Mouse (Mus musculus): ENCODE data around the gene Gm21992. TPM values are rescaled to one million over a fixed set of nuclear protein-coding genes. Genes with fewer than 3 reads are reported as not detected.

The Gm21992 gene
- total RNA-seq, 1 experiment: 40.0 TPM

- in situ Hi-C loops (cut with MboI; ENCODE audit: low sequenced_read_pairs in 2 of 2, unreplicated experiment in 2 of 2): no loop called here
- TF ChIP-seq MAFK (IDR thresholded peaks at IDR 0.05; ENCODE audit: insufficient read depth, low read depth, low read length) (no peak), CHD2 (IDR thresholded peaks at IDR 0.05; ENCODE audit: low read depth, low read length) (no peak), HCFC1 (IDR thresholded peaks at IDR 0.05; ENCODE audit: borderline replicate concordance, insufficient read depth, low read length) (no peak), ZC3H11A (IDR thresholded peaks at IDR 0.05; ENCODE audit: borderline replicate concordance, low read depth, low read length) (no peak), ZNF384 (IDR thresholded peaks at IDR 0.05; ENCODE audit: low read depth, low read length) (no peak)
- Histone ChIP-seq H3K36me3 (ENCODE audit: control insufficient read depth, insufficient read depth, low read length, poor library complexity, severe bottlenecking) (no peaks in the 10 kb centered on the region), H3K4me3 (ENCODE audit: insufficient read depth in 1 of 2, low read depth in 1 of 2, low read length in 2 of 2, poor library complexity in 1 of 2, severe bottlenecking in 1 of 2) (peak overlapping the region; percentile 22 to 82), H3K4me1 (ENCODE audit: control insufficient read depth in 2 of 2, insufficient read depth in 2 of 2, low read length in 2 of 2, poor library complexity in 1 of 2) (peaks cover 0 to 4% of the 10 kb centered on the region in 2 experiments; a peak in 1 of 4 replicates), H3K9me3 (ENCODE audit: control insufficient read depth, insufficient read depth, low read depth, low read length) (no peaks in the 10 kb centered on the region), H3K9ac (ENCODE audit: insufficient read depth, low read depth, low read length, poor library complexity, severe bottlenecking) (peak overlapping the region; percentile 65), H3K27ac (ENCODE audit: insufficient read depth, low read depth, low read length, poor library complexity, severe bottlenecking) (no peak overlapping the region)
- no peak for DNase-seq (ENCODE audit: low read depth, low spot score)
These were observed 99.7 kb downstream of the Gm21992 start for GRCm38 (mm10) chr19:4711601-4712155.

DNA sequence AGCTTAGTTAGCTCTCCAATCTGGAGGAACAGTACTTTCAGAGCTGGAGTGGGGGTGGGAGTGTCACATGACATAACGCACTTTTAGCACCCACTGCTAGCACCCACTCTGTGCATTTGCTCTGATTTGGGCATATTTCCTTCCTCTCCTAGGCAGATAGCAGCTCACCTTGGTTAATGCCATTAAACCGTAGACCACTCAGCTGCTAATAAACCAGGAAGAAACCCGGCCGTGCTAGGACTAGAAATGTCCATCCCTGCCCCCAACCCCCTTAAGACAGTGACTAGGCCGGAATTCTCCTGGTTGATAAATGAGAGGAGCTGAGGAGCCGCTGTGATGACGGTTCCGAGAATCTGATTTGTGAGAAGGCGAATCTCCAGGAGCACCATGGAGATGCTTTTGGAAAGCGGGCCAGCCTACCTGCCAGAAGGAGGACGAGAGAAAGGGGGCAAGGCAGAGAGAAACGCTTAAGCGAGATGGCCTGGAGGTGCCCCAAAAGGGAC lies 100.3 kb downstream of the Gm21992 start, which contains the start of gene Sptbn2:
Gene Sptbn2 (plus strand): TSS at position 70 of the 503 bp plus-strand sequence.
- no peak for TF ChIP-seq HCFC1 (IDR thresholded peaks at IDR 0.05; ENCODE audit: borderline replicate concordance, insufficient read depth, low read length)
- TF ChIP-seq ZNF384 (IDR thresholded peaks at IDR 0.05; ENCODE audit: low read depth, low read length): no peak
- no peak for TF ChIP-seq MAFK (IDR thresholded peaks at IDR 0.05; ENCODE audit: insufficient read depth, low read depth, low read length)
- no peak for TF ChIP-seq ZC3H11A (IDR thresholded peaks at IDR 0.05; ENCODE audit: borderline replicate concordance, low read depth, low read length)
- no peak for TF ChIP-seq CHD2 (IDR thresholded peaks at IDR 0.05; ENCODE audit: low read depth, low read length)
- no peaks in the 10 kb centered on the region for H3K36me3 ChIP-seq (ENCODE audit: control insufficient read depth, insufficient read depth, low read length, poor library complexity, severe bottlenecking)
- in situ Hi-C loops (cut with MboI; ENCODE audit: low sequenced_read_pairs in 2 of 2, unreplicated experiment in 2 of 2): no loop called here
- DNase-seq (ENCODE audit: low read depth, low spot score): no peak
- peak within 1 kb of the TSS; percentile 65 to 82 for H3K4me3 ChIP-seq (ENCODE audit: insufficient read depth in 1 of 2, low read depth in 1 of 2, low read length in 2 of 2, poor library complexity in 1 of 2, severe bottlenecking in 1 of 2)
- H3K9me3 ChIP-seq (ENCODE audit: control insufficient read depth, insufficient read depth, low read depth, low read length): no peaks in the 10 kb centered on the region
- no peak within 1 kb of the TSS for H3K27ac ChIP-seq (ENCODE audit: insufficient read depth, low read depth, low read length, poor library complexity, severe bottlenecking)
- H3K4me1 ChIP-seq (ENCODE audit: control insufficient read depth in 2 of 2, insufficient read depth in 2 of 2, low read length in 2 of 2, poor library complexity in 1 of 2): peaks cover 0 to 4% of the 10 kb centered on the region in 2 experiments; a peak in 1 of 4 replicates
- H3K9ac ChIP-seq (ENCODE audit: insufficient read depth, low read depth, low read length, poor library complexity, severe bottlenecking): peak within 1 kb of the TSS; percentile 65

DNA sequence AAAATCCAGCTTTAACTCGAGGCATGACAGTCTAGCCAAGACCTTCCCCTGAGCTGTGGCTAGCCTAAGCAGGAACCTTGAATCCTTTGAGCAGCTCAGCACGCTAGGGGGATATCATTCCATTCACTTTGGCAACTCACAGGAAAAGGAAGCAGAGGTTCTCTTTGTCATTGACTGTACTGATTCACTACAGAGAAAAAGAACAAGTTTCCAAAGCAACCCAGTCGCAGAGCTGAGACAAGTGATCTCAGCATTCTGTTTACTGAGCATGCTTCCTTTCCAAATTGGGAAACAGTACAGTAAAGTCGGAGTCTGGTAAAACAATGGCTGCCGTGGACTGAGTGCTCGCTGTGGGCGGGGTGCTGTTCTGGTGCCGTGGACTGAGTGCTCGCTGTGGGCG lies 102.6 kb downstream of the Gm21992 start:
- H3K4me3 ChIP-seq (ENCODE audit: insufficient read depth in 1 of 2, low read depth in 1 of 2, low read length in 2 of 2, poor library complexity in 1 of 2, severe bottlenecking in 1 of 2): peak overlapping the region in 1 of 2 experiments; percentile 17; a peak in 1 of 4 replicates
- TF ChIP-seq ZC3H11A (IDR thresholded peaks at IDR 0.05; ENCODE audit: borderline replicate concordance, low read depth, low read length) (no peak), CHD2 (IDR thresholded peaks at IDR 0.05; ENCODE audit: low read depth, low read length) (no peak), MAFK (IDR thresholded peaks at IDR 0.05; ENCODE audit: insufficient read depth, low read depth, low read length) (no peak), ZNF384 (IDR thresholded peaks at IDR 0.05; ENCODE audit: low read depth, low read length) (no peak), HCFC1 (IDR thresholded peaks at IDR 0.05; ENCODE audit: borderline replicate concordance, insufficient read depth, low read length) (no peak)
- no peak overlapping the region for H3K9ac ChIP-seq (ENCODE audit: insufficient read depth, low read depth, low read length, poor library complexity, severe bottlenecking)
- no peaks in the 10 kb centered on the region for H3K9me3 ChIP-seq (ENCODE audit: control insufficient read depth, insufficient read depth, low read depth, low read length)
- in situ Hi-C loops (cut with MboI; ENCODE audit: low sequenced_read_pairs in 2 of 2, unreplicated experiment in 2 of 2): no loop called here
- no peaks in the 10 kb centered on the region for H3K36me3 ChIP-seq (ENCODE audit: control insufficient read depth, insufficient read depth, low read length, poor library complexity, severe bottlenecking)
- H3K4me1 ChIP-seq (ENCODE audit: control insufficient read depth in 2 of 2, insufficient read depth in 2 of 2, low read length in 2 of 2, poor library complexity in 1 of 2): peaks cover 0 to 4% of the 10 kb centered on the region in 2 experiments; a peak in 1 of 4 replicates
- no peak overlapping the region for H3K27ac ChIP-seq (ENCODE audit: insufficient read depth, low read depth, low read length, poor library complexity, severe bottlenecking)
- no peak for DNase-seq (ENCODE audit: low read depth, low spot score)

DNA sequence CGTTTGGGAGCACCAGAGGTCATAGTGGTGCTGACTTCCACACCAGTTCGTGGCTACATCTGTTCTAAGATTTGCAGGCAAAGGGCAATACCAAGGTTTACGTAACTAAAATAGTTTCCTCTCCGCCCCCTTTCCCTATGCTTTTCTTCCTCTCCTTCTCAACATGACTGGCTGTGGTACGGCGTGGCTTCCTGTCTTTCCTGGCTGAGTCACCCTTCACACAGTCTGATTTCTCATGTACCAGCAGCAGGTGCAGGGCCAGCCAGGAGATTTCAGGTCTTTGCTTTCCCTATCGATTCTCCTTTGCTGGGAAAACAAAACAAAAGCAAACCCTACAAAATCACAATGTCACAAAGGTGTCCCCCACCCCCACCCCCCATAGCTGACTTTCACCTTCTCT lies 110.2 kb downstream of the Gm21992 start:
- no peak overlapping the region for H3K27ac ChIP-seq (ENCODE audit: insufficient read depth, low read depth, low read length, poor library complexity, severe bottlenecking)
- H3K9me3 ChIP-seq (ENCODE audit: control insufficient read depth, insufficient read depth, low read depth, low read length): no peaks in the 10 kb centered on the region
- no peak overlapping the region for H3K9ac ChIP-seq (ENCODE audit: insufficient read depth, low read depth, low read length, poor library complexity, severe bottlenecking)
- H3K4me1 ChIP-seq (ENCODE audit: control insufficient read depth in 2 of 2, insufficient read depth in 2 of 2, low read length in 2 of 2, poor library complexity in 1 of 2): no peaks in the 10 kb centered on the region; a peak in 1 of 4 replicates
- TF ChIP-seq ZNF384 (IDR thresholded peaks at IDR 0.05; ENCODE audit: low read depth, low read length): no peak
- no peaks in the 10 kb centered on the region for H3K36me3 ChIP-seq (ENCODE audit: control insufficient read depth, insufficient read depth, low read length, poor library complexity, severe bottlenecking)
- in situ Hi-C loops (cut with MboI; ENCODE audit: low sequenced_read_pairs in 2 of 2, unreplicated experiment in 2 of 2): no loop called here
- H3K4me3 ChIP-seq (ENCODE audit: insufficient read depth in 1 of 2, low read depth in 1 of 2, low read length in 2 of 2, poor library complexity in 1 of 2, severe bottlenecking in 1 of 2): no peak overlapping the region
- no peak for DNase-seq (ENCODE audit: low read depth, low spot score)
